Mouse (Mus musculus): ENCODE results near the gene Pax8. TPM values are rescaled to one million over a fixed set of nuclear protein-coding genes. Genes with fewer than 3 reads are reported as not detected.

Gene Pax8
- polyA plus RNA-seq, 1 experiment from 2014 or later, result 5.4 TPM

DNA sequence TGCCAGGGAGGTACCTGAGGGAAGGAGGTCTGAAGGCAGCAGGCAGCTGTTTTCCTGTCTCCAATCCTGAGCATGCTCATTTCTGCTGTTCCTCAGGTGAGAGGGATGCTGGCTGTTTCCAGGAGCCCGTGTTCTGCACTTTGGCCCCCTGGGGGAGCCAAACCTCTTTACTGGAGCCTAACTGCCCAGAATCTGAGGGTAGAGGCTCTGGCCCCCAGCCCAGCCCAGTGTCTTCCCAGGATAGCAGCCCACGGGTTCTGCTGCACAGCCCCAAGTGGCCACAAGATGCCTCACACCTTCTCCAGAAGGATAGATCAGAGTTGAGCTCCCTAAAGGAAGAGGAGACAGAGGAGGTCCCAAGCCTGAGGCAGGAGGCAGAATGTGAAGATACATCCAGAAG, 78.3 kb downstream of the Pax8 start:
- no peak overlapping the region for H3K4me2 ChIP-seq (ENCODE audit: low read length)
- H3K9ac ChIP-seq (replicated peaks; ENCODE audit: low read length), result no peak overlapping the region
- 16% methylated on average over 2 of the region's 2 CpGs for WGBS
- no peak overlapping the region for H3K4me3 ChIP-seq (replicated peaks; ENCODE audit: low read depth, low read length)
- ATAC-seq (ENCODE audit: low FRiP score, low TSS enrichment) (no peak), DNase-seq (no peak)
- H3K27me3 ChIP-seq (ENCODE audit: control insufficient read depth, insufficient read depth, low read length), result no peaks in the 10 kb centered on the region
- no peaks in the 10 kb centered on the region for H3K36me3 ChIP-seq (ENCODE audit: control insufficient read depth, insufficient read depth, low read length)
- no peak overlapping the region for H3K27ac ChIP-seq (replicated peaks; ENCODE audit: low read depth, low read length)
- no peaks in the 10 kb centered on the region for H3K9me3 ChIP-seq (ENCODE audit: control insufficient read depth, low read length)
- H3K4me1 ChIP-seq (ENCODE audit: control insufficient read depth, insufficient read depth, low read length), result no peaks in the 10 kb centered on the region

- no peaks in the 10 kb centered on the region for H3K36me3 ChIP-seq (ENCODE audit: control insufficient read depth, insufficient read depth, low read length)
- WGBS, result 84% methylated on average over 2 of the region's 2 CpGs
- DNase-seq, result no peak
- no peaks in the 10 kb centered on the region for H3K9me3 ChIP-seq (ENCODE audit: control insufficient read depth, low read length)
- H3K27ac ChIP-seq (replicated peaks; ENCODE audit: low read depth, low read length), result no peak overlapping the region
- ATAC-seq (ENCODE audit: low FRiP score, low TSS enrichment), result no peak
- H3K27me3 ChIP-seq (ENCODE audit: control insufficient read depth, insufficient read depth, low read length), result no peaks in the 10 kb centered on the region
- H3K9ac ChIP-seq (replicated peaks; ENCODE audit: low read length), result no peak overlapping the region
- H3K4me1 ChIP-seq (ENCODE audit: control insufficient read depth, insufficient read depth, low read length), result no peaks in the 10 kb centered on the region
- H3K4me2 ChIP-seq (ENCODE audit: low read length), result no peak overlapping the region
- no peak overlapping the region for H3K4me3 ChIP-seq (replicated peaks; ENCODE audit: low read depth, low read length)
Observed at GRCm38 (mm10) chr2:24393251-24393650, 82.1 kb downstream of the Pax8 start.

- Histone ChIP-seq H3K4me2 (ENCODE audit: low read length) (no peak overlapping the region), H3K4me1 (ENCODE audit: control insufficient read depth, insufficient read depth, low read length) (no peaks in the 10 kb centered on the region), H3K4me3 (replicated peaks; ENCODE audit: low read depth, low read length) (no peak overlapping the region), H3K27me3 (ENCODE audit: control insufficient read depth, insufficient read depth, low read length) (no peaks in the 10 kb centered on the region), H3K9me3 (ENCODE audit: control insufficient read depth, low read length) (no peaks in the 10 kb centered on the region), H3K36me3 (ENCODE audit: control insufficient read depth, insufficient read depth, low read length) (no peaks in the 10 kb centered on the region), H3K27ac (replicated peaks; ENCODE audit: low read depth, low read length) (no peak overlapping the region), H3K9ac (replicated peaks; ENCODE audit: low read length) (no peak overlapping the region)
- WGBS, result 89% methylated on average over 4 of the region's 4 CpGs
- no peak for DNase-seq
- no peak for ATAC-seq (ENCODE audit: low FRiP score, low TSS enrichment)
Observed at GRCm38 (mm10) chr2:24387361-24388283, 87.8 kb downstream of the Pax8 start.

DNA sequence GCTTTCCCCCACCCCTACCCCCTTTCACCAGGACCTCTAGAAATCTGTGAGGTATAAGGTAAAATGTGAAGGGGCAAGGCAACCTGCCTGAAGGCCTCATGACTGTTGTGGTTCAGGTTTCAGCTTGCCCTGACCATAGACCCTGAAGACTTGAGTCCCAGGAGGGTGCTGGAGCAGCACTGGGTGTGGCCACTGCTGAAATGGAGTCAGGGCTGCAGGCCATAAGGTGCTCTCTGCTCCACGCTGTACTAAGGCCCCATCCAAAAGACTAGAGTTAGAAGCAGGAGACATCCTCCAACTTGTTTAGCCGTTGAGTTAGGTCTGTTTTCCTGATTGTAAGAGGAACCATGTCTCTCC, 88.5 kb downstream of the Pax8 start:
- Histone ChIP-seq H3K4me3 (replicated peaks; ENCODE audit: low read depth, low read length) (no peak overlapping the region), H3K9me3 (ENCODE audit: control insufficient read depth, low read length) (no peaks in the 10 kb centered on the region), H3K36me3 (ENCODE audit: control insufficient read depth, insufficient read depth, low read length) (no peaks in the 10 kb centered on the region), H3K27ac (replicated peaks; ENCODE audit: low read depth, low read length) (no peak overlapping the region), H3K4me2 (ENCODE audit: low read length) (no peak overlapping the region), H3K9ac (replicated peaks; ENCODE audit: low read length) (no peak overlapping the region), H3K27me3 (ENCODE audit: control insufficient read depth, insufficient read depth, low read length) (no peaks in the 10 kb centered on the region), H3K4me1 (ENCODE audit: control insufficient read depth, insufficient read depth, low read length) (no peaks in the 10 kb centered on the region)
- ATAC-seq (ENCODE audit: low FRiP score, low TSS enrichment), result no peak
- no peak for DNase-seq
- WGBS, result 97% methylated on average over 2 of the region's 2 CpGs

DNA sequence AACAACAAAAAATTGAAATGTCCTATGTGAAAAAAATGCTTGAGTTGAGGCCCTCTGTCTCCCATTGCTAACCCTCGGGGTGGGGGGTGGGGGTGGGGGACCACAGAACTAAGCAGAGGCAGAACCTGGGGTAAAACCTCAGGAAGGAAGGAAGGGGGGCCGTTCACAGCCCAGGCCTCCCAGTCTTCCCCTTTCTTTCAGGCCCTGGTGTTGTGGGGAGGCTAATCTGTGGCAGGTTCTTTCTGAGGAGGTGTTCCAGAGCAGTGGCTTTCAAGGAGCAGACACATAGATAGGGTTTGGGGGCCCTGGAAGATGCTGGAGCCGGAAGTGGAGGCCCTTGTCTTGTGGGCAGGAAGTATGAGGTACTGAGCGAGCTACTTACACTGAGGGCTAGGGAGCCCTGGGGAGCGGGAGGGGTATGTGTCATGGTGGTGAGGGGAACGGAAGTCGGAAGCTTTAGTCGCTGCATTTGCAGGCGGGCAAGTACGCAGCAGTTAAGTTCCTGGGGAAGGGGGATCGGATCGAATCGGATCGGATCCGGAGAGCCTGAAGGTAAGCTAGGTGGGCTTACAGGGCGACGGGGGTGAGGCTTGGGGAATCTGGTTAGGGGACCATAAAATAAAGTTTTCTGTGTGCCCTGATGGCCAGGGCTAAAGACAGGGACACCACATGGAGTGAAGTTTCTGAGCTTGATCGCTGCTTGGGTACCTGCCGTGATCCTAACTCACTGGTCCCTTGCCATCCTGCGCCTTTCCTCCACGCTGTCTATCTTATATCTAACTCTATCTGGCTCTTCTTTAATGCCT, 89.0 kb downstream of the Pax8 start:
- ATAC-seq (ENCODE audit: low FRiP score, low TSS enrichment) (no peak), DNase-seq (no peak)
- H3K27ac ChIP-seq (replicated peaks; ENCODE audit: low read depth, low read length), result no peak overlapping the region
- no peaks in the 10 kb centered on the region for H3K36me3 ChIP-seq (ENCODE audit: control insufficient read depth, insufficient read depth, low read length)
- H3K9me3 ChIP-seq (ENCODE audit: control insufficient read depth, low read length), result no peaks in the 10 kb centered on the region
- H3K9ac ChIP-seq (replicated peaks; ENCODE audit: low read length), result no peak overlapping the region
- no peaks in the 10 kb centered on the region for H3K27me3 ChIP-seq (ENCODE audit: control insufficient read depth, insufficient read depth, low read length)
- 89% methylated on average over 21 of the region's 21 CpGs for WGBS
- H3K4me1 ChIP-seq (ENCODE audit: control insufficient read depth, insufficient read depth, low read length), result no peaks in the 10 kb centered on the region
- no peak overlapping the region for H3K4me2 ChIP-seq (ENCODE audit: low read length)
- H3K4me3 ChIP-seq (replicated peaks; ENCODE audit: low read depth, low read length), result no peak overlapping the region

- WGBS, result 81% methylated on average over 14 of the region's 14 CpGs
- DNase-seq, result no peak
- Histone ChIP-seq H3K4me2 (ENCODE audit: low read length) (no peak overlapping the region), H3K27ac (replicated peaks; ENCODE audit: low read depth, low read length) (no peak overlapping the region), H3K9me3 (ENCODE audit: control insufficient read depth, low read length) (no peaks in the 10 kb centered on the region), H3K4me3 (replicated peaks; ENCODE audit: low read depth, low read length) (no peak overlapping the region), H3K4me1 (ENCODE audit: control insufficient read depth, insufficient read depth, low read length) (no peaks in the 10 kb centered on the region), H3K36me3 (ENCODE audit: control insufficient read depth, insufficient read depth, low read length) (no peaks in the 10 kb centered on the region), H3K9ac (replicated peaks; ENCODE audit: low read length) (no peak overlapping the region), H3K27me3 (ENCODE audit: control insufficient read depth, insufficient read depth, low read length) (no peaks in the 10 kb centered on the region)
- ATAC-seq (ENCODE audit: low FRiP score, low TSS enrichment), result no peak
Observed at GRCm38 (mm10) chr2:24385111-24385961, 90.1 kb downstream of the Pax8 start.

DNA sequence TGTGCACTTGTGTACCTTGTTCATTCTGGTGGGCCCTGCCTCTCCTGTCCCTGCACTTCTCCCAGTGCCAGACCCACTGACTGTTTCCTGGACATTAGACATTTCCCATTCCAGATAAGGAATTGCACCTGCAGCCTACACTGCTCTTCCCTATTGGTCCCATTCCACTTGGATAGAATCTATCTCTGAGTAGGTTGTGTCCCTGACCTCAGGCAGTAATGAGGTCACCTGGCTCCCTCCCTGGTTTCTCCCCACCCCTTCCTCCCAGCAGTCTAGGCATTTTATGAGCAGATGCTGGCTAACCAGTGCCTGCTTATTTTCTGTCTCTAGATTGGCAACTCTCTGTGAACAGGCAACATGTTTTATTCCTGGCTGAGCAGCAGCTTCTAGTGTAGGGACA, 91.0 kb downstream of the Pax8 start:
- no peak overlapping the region for H3K27ac ChIP-seq (replicated peaks; ENCODE audit: low read depth, low read length)
- H3K36me3 ChIP-seq (ENCODE audit: control insufficient read depth, insufficient read depth, low read length), result no peaks in the 10 kb centered on the region
- ATAC-seq (ENCODE audit: low FRiP score, low TSS enrichment), result no peak
- no peaks in the 10 kb centered on the region for H3K4me1 ChIP-seq (ENCODE audit: control insufficient read depth, insufficient read depth, low read length)
- H3K9me3 ChIP-seq (ENCODE audit: control insufficient read depth, low read length), result no peaks in the 10 kb centered on the region
- no peak overlapping the region for H3K4me3 ChIP-seq (replicated peaks; ENCODE audit: low read depth, low read length)
- H3K9ac ChIP-seq (replicated peaks; ENCODE audit: low read length), result no peak overlapping the region
- H3K4me2 ChIP-seq (ENCODE audit: low read length), result no peak overlapping the region
- no peaks in the 10 kb centered on the region for H3K27me3 ChIP-seq (ENCODE audit: control insufficient read depth, insufficient read depth, low read length)
- no peak for DNase-seq

DNA sequence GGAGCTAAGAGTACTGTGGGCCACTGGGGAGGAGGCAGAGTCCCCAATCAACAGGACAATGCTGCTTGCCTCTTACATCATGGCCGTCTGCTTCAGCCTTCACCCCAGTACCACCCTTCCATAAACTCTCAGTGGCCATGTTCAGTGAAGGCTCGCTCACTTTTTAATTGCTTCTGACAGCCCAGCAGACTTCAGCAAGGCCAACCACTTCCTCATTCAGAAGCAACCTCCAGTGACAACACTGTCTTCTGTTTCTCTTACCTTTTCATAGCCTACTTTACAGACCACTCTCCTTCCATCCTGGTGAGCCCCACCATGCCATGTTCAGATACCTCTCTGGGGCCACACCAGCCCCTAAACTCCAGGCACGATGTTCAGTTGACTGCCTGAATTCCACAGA, 91.8 kb downstream of the Pax8 start:
- no peak overlapping the region for H3K4me3 ChIP-seq (replicated peaks; ENCODE audit: low read depth, low read length)
- no peak overlapping the region for H3K9ac ChIP-seq (replicated peaks; ENCODE audit: low read length)
- ATAC-seq (ENCODE audit: low FRiP score, low TSS enrichment), result no peak
- H3K4me2 ChIP-seq (ENCODE audit: low read length), result no peak overlapping the region
- 83% methylated on average over 3 of the region's 3 CpGs for WGBS
- no peak for DNase-seq
- no peak overlapping the region for H3K27ac ChIP-seq (replicated peaks; ENCODE audit: low read depth, low read length)
- H3K27me3 ChIP-seq (ENCODE audit: control insufficient read depth, insufficient read depth, low read length), result no peaks in the 10 kb centered on the region
- no peaks in the 10 kb centered on the region for H3K36me3 ChIP-seq (ENCODE audit: control insufficient read depth, insufficient read depth, low read length)
- no peaks in the 10 kb centered on the region for H3K4me1 ChIP-seq (ENCODE audit: control insufficient read depth, insufficient read depth, low read length)
- H3K9me3 ChIP-seq (ENCODE audit: control insufficient read depth, low read length), result no peaks in the 10 kb centered on the region

All from midbrain, embryonic 14.5 days (tissue).